Mouse (Mus musculus): ENCODE measurements at regions not wholly inside any gene's neighbourhood (a gene's known extent, or its start where the extent isn't known, plus 50 kb on each side); places are given as distances from the start of the nearest gene placed in this dataset.

DNA sequence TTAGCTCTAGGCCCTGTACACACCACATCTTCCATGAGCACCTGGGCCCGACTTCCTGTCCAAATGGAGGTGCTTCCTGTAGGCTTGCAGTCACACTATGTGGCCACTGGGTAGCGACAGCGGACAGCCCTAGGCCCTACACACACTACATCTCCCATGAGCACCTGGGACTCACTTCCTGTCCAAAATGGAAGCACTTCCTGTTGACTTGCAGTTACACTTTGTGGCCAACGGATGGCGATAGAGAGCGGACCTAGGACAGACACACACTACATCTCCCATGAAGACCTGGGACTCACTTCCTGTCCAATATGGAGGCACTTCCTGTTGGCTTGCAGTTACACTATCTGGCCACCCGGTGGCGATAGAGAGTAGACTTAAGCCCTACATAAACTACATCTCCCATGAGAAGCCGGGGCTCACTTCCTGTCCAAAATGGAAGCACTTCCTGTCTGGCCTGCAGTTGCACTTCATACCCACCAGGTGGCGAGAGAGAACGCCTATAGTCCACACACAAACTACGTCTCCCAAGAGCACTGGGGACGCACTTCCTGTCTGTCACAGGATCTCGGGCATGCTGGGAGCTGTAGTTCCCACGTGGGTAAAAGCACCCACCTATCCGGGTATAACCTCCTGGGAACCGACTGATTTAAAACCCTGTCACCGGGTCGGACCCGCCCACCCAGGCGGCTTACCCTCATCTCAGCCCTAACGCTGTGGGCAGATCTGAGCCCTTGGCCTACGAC lies 96.1 kb upstream of the Rab39b start:
- TF ChIP-seq GATA1 (IDR thresholded peaks at IDR 0.05; ENCODE audit: borderline replicate concordance, low read length) = no peak
- TF ChIP-seq FLI1 (IDR thresholded peaks at IDR 0.05; ENCODE audit: low read length) = peak; percentile 97
